Mouse (Mus musculus) ES-Bruce4 (cell line): ENCODE data around the gene Aars2.

Source experiments
- CTCF ChIP-seq: IDR thresholded peaks from one replicate; pipeline ENCODE4 v1.8.1; 2011; ENCODE audit warnings: low read depth, low read length
- EP300 ChIP-seq: IDR thresholded peaks from 2 replicates; pipeline ENCODE4 v1.6.1; 2011; ENCODE audit warnings: low read depth, low read length; ENCODE audit not compliant: insufficient read depth
- POLR2A ChIP-seq: IDR thresholded peaks from one replicate; pipeline ENCODE4 v1.8.1; 2011; ENCODE audit warnings: low read length; ENCODE audit not compliant: insufficient read depth

- TF ChIP-seq CTCF (no peak), POLR2A (no peak), EP300 (no peak)
Measured at GRCm38 (mm10) chr17:45549617-45550181, 43.1 kb downstream of the Aars2 start, which contains the start of gene Tmem151b.
